Mouse (Mus musculus) cerebellum, postnatal 36 days (tissue): Measurements from ENCODE around the gene Antxr1.
"Not testable (repeated sequence)": the region's sequence is repeated elsewhere in the genome, so short reads cannot be mapped to it uniquely, and the experiment has no call there.

Experiments
- DNase-seq, 2 experiments: peaks; one replicate each; pipeline ENCODE4 v3.0.0; 2021 to 2022; ENCODE audit warnings: mixed read lengths in 2 of 2

The Antxr1 gene

DNA sequence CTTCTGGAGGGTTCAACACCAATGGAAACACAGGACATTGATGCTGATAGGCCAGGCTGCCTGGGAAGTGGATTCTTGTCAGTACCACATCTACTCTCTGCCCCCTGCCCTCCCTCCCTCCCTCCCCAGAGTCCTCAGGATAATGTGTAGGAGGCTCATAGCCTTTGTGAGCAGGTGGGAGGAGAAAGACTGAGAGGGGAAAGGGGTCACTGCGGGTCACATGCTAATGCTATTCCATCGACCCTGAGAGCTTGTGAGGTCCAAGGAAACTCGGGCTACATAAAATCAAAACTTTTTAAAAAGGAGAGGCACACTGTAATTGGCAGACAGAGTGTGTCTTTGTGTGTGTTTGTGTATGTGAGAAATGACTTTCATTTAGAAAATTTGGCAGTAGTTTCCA lies 236.4 kb downstream of the Antxr1 start:
- no peak for DNase-seq

DNA sequence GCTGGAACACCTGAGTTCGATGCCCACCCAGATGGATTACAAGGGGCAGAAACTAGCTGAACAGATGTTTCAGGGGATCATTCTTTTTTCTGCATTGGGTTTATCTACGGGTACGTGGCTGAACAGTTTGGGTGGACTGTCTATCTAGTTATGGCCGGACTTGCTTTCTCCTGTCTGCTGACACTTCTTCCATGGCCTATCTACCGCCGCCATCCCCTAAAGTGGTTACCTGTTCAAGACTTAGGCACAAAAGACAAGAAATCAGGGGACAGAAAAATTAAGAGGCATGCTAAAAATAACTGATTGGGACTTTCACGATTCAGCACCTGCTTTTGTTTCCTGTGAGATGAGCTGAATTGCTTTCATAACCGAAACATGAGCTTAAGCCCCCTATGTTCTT lies 242.0 kb downstream of the Antxr1 start:
- DNase-seq: not testable (repeated sequence)

DNA sequence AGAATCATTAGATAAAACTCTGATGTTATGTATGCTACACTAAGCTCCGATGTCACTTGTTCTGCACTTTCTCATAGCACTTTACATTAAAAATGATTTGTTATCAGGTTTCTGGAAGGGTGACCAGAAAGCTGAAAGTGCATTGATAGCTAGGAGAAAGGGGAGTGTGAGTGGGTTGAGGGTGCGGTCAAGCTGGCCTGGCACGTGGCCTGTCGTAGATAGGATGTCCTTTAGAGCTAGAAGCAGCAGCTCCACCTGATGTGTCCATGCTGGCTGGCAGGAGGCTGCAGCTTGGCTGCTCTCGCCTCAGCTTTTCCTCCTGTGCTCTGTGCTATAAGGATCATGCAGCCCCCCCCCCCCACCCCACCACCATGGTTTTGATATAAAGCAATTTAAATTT lies 243.1 kb downstream of the Antxr1 start:
- no peak for DNase-seq

DNA sequence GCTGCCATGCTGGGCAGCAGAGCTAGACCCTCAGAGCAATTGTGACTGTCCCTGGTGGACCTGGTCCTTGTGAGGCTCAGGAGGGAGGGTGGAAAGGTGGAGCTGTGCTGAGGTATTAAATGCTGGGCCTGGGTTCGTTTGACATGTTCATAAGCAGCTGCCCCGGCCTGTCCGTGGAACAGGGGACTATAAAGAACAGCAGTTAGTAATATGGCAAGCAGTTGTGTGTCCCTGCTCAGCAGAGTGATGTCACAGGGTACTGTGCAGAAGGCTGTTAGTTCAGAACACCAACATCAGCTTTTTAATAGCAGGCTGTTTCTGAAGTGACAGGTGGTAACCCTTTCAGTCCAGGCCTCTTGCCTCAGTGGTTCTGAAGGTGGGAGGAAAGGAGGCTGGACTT lies 244.7 kb downstream of the Antxr1 start:
- DNase-seq: no peak

DNA sequence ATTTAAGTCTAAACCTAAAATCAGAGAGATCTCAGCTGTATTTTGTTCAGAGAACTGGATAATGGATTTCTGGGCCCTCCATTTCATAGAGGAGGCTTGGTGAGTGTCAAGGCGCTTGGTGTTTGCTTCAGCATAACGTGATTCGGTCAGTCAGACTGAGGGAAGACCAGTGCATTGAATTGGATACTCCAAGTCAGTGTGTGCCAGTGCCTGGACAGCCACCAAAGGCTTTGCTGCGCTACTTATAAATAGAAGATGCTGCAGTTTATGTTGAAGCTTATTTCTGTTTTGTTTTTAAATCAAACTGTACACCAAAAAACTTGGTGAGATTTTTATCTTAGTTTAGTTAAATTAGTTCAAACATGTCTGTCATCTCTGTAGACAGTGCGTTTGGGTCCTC lies 247.3 kb downstream of the Antxr1 start:
- DNase-seq: no peak

DNA sequence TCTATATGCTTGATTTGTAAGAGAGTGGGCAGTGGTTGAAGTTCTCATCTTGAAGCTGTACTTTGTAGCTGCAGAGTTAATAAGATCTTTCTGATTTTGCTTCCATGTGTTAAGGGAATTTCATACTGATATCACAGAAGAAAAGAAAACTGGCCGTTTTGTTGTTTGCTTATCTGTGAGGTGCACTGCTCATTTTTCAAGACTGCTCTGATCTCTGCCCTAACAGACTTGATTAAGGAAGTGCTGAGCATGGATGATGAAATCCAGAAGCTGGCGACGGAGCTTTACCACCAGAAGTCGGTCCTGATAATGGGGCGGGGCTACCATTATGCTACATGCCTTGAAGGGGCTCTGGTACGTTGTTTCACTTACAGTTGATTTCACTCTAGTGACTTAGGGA lies 250.6 kb downstream of the Antxr1 start:
- no peak for DNase-seq
